Mouse (Mus musculus): ENCODE measurements at regions not wholly inside any gene's neighbourhood (a gene's known extent, or its start where the extent isn't known, plus 50 kb on each side); places are given as distances from the start of the nearest gene placed in this dataset.
"Not testable (repeated sequence)": the region's sequence is repeated elsewhere in the genome, so short reads cannot be mapped to it uniquely, and the experiment has no call there.

GRCm38 (mm10) chr7:73611866-73612751, 70.5 kb upstream of the Chd2 start:
- no peak for DNase-seq (ENCODE audit: extremely low read depth, low read depth, low spot score)

- no peak for DNase-seq (ENCODE audit: extremely low read depth, low read depth, low spot score)
Measured at GRCm38 (mm10) chr7:73608804-73609275, 67.2 kb upstream of the Chd2 start.

GRCm38 (mm10) chr7:73608070-73608803, 66.6 kb upstream of the Chd2 start:
- no peak for DNase-seq (ENCODE audit: extremely low read depth, low read depth, low spot score)

GRCm38 (mm10) chr7:73607450-73608005, 65.9 kb upstream of the Chd2 start:
- DNase-seq (ENCODE audit: extremely low read depth, low read depth, low spot score): no peak

GRCm38 (mm10) chr7:73606677-73607449, 65.2 kb upstream of the Chd2 start:
- no peak for DNase-seq (ENCODE audit: extremely low read depth, low read depth, low spot score)

GRCm38 (mm10) chr7:73604597-73604996, 63.0 kb upstream of the Chd2 start:
- no peak for DNase-seq (ENCODE audit: extremely low read depth, low read depth, low spot score)

GRCm38 (mm10) chr7:73602815-73603551, 61.4 kb upstream of the Chd2 start:
- no peak for DNase-seq (ENCODE audit: extremely low read depth, low read depth, low spot score)

- DNase-seq (ENCODE audit: extremely low read depth, low read depth, low spot score): no peak
Measured at GRCm38 (mm10) chr7:73601336-73601735, 59.7 kb upstream of the Chd2 start.

GRCm38 (mm10) chr7:73600776-73601175, 59.1 kb upstream of the Chd2 start:
- DNase-seq (ENCODE audit: extremely low read depth, low read depth, low spot score): no peak

- not testable (repeated sequence) for DNase-seq (ENCODE audit: extremely low read depth, low read depth, low spot score)
Measured at GRCm38 (mm10) chr7:73600003-73600385, 58.4 kb upstream of the Chd2 start.

GRCm38 (mm10) chr7:73599354-73600002, 57.8 kb upstream of the Chd2 start:
- DNase-seq (ENCODE audit: extremely low read depth, low read depth, low spot score): no peak

GRCm38 (mm10) chr7:73597968-73598367, 56.3 kb upstream of the Chd2 start:
- no peak for DNase-seq (ENCODE audit: extremely low read depth, low read depth, low spot score)

- DNase-seq (ENCODE audit: extremely low read depth, low read depth, low spot score): no peak
Measured at GRCm38 (mm10) chr7:73596866-73597840, 55.5 kb upstream of the Chd2 start.

- DNase-seq (ENCODE audit: extremely low read depth, low read depth, low spot score): no peak
Measured at GRCm38 (mm10) chr7:73596415-73596814, 54.8 kb upstream of the Chd2 start.

GRCm38 (mm10) chr7:73595860-73596259, 54.2 kb upstream of the Chd2 start:
- no peak for DNase-seq (ENCODE audit: extremely low read depth, low read depth, low spot score)

GRCm38 (mm10) chr7:73595140-73595825, 53.7 kb upstream of the Chd2 start:
- DNase-seq (ENCODE audit: extremely low read depth, low read depth, low spot score): no peak

- no peak for DNase-seq (ENCODE audit: extremely low read depth, low read depth, low spot score)
Measured at GRCm38 (mm10) chr7:73594492-73595139, 53.0 kb upstream of the Chd2 start.

All from fat pad, adult 2 months (tissue).